Mouse (Mus musculus) forebrain, embryonic 15.5 days (tissue): ENCODE measurements around the gene Patl2. TPM values are rescaled to one million over a fixed set of nuclear protein-coding genes. Genes with fewer than 3 reads are reported as not detected.

Source experiments
- ATAC-seq: fragments of 200-750 bp; cut with Nextera tagmentation; replicated peaks from 2 replicates; pipeline ENCODE4 v1.8.0; 2017; ENCODE audit warnings: mild to moderate bottlenecking, moderate TSS enrichment, moderate library complexity
- H3K27ac ChIP-seq: fragments of 300-500 bp; sonication (generic); replicated peaks from 2 replicates; pipeline ENCODE4 v1.5.1; 2015; ENCODE audit warnings: mild to moderate bottlenecking, inconsistent platforms
- H3K27me3 ChIP-seq: fragments of 300-500 bp; sonication (generic); 2 replicates; pipeline ENCODE4 v1.6.1; 2015; ENCODE audit warnings: inconsistent platforms
- H3K36me3 ChIP-seq: fragments of 300-500 bp; sonication (generic); 2 replicates; pipeline ENCODE4 v1.6.1; 2015; ENCODE audit warnings: mild to moderate bottlenecking, inconsistent platforms
- H3K4me1 ChIP-seq: fragments of 300-500 bp; sonication (generic); 2 replicates; pipeline ENCODE4 v1.6.1; 2015; ENCODE audit warnings: inconsistent platforms
- H3K4me2 ChIP-seq: fragments of 300-500 bp; sonication (generic); replicated peaks from 2 replicates; pipeline ENCODE4 v1.6.1; 2015; ENCODE audit warnings: mild to moderate bottlenecking, inconsistent platforms
- H3K4me3 ChIP-seq: fragments of 300-500 bp; sonication (generic); 2 replicates; pipeline ENCODE4 v1.5.1; 2015; ENCODE audit warnings: mild to moderate bottlenecking, inconsistent platforms
- H3K9ac ChIP-seq: fragments of 300-500 bp; sonication (generic); replicated peaks from 2 replicates; pipeline ENCODE4 v1.6.1; 2015; ENCODE audit warnings: mild to moderate bottlenecking, inconsistent platforms
- H3K9me3 ChIP-seq: fragments of 300-500 bp; sonication (generic); 2 replicates; pipeline ENCODE4 v1.6.1; 2016; ENCODE audit warnings: inconsistent platforms
- whole genome bisulfite sequencing: fragments of 180-500 bp; shearing (Covaris S2); methylation state at CpG from one replicate; pipeline ENCODE4 v1.1.7; 2015; ENCODE audit warnings: mixed read lengths; 5-methylcytosine and 5-hydroxymethylcytosine counted together
- polyA plus RNA-seq: library from polyadenylated mRNA; unstranded; fragments of >200 nt; fragmentation: Nextera tagmentation; extraction: Ambion mirVana; gene quantifications from 2 replicates; pipeline ENCODE4 v1.2.1, GENCODE M21; 2015

Gene Patl2
- polyA plus RNA-seq, 1 experiment from 2014 or later: not detected

- H3K4me1 ChIP-seq: no peaks in the 10 kb centered on the region; the same call in 1 of the 2 replicates
- H3K9me3 ChIP-seq: no peaks in the 10 kb centered on the region
- H3K4me3 ChIP-seq: no peak overlapping the region
- H3K9ac ChIP-seq: no peak overlapping the region
- H3K36me3 ChIP-seq: no peaks in the 10 kb centered on the region
- H3K27ac ChIP-seq: no peak overlapping the region
- H3K27me3 ChIP-seq: no peaks in the 10 kb centered on the region
- H3K4me2 ChIP-seq: no peak overlapping the region
- WGBS: 87% methylated on average over 1 of the region's 1 CpGs
- ATAC-seq: no peak
Observed at GRCm38 (mm10) chr2:122151221-122151620, 34.8 kb downstream of the Patl2 start.

- Histone ChIP-seq H3K4me2 (no peak overlapping the region), H3K36me3 (no peaks in the 10 kb centered on the region), H3K4me3 (no peak overlapping the region), H3K27ac (no peak overlapping the region), H3K9ac (no peak overlapping the region), H3K27me3 (no peaks in the 10 kb centered on the region), H3K9me3 (no peaks in the 10 kb centered on the region), H3K4me1 (no peaks in the 10 kb centered on the region; the same call in 1 of the 2 replicates)
- ATAC-seq: no peak
- WGBS: 89% methylated on average over 3 of the region's 3 CpGs
Observed at GRCm38 (mm10) chr2:122149716-122150115, 36.3 kb downstream of the Patl2 start.

GRCm38 (mm10) chr2:122149316-122149715 is 36.7 kb downstream of the Patl2 start:
- WGBS: 93% methylated on average over 6 of the region's 6 CpGs
- Histone ChIP-seq H3K9me3 (no peaks in the 10 kb centered on the region), H3K36me3 (no peaks in the 10 kb centered on the region), H3K9ac (no peak overlapping the region), H3K27ac (no peak overlapping the region), H3K27me3 (no peaks in the 10 kb centered on the region), H3K4me3 (no peak overlapping the region), H3K4me2 (no peak overlapping the region), H3K4me1 (no peaks in the 10 kb centered on the region; the same call in 1 of the 2 replicates)
- no peak for ATAC-seq

GRCm38 (mm10) chr2:122148242-122148917 is 37.6 kb downstream of the Patl2 start:
- no peaks in the 10 kb centered on the region; the same call in 1 of the 2 replicates for H3K4me1 ChIP-seq
- H3K36me3 ChIP-seq: no peaks in the 10 kb centered on the region
- peak; percentile 1; the same call in 1 of the 2 replicates for ATAC-seq
- H3K4me3 ChIP-seq: peak overlapping the region; percentile 70
- peak overlapping the region; percentile 72; the same call in 1 of the 2 replicates for H3K9ac ChIP-seq
- H3K4me2 ChIP-seq: peak overlapping the region; percentile 88
- 28% methylated on average over 18 of the region's 18 CpGs for WGBS
- H3K27me3 ChIP-seq: no peaks in the 10 kb centered on the region
- no peaks in the 10 kb centered on the region for H3K9me3 ChIP-seq
- H3K27ac ChIP-seq: no peak overlapping the region

GRCm38 (mm10) chr2:122147508-122148241 is 38.3 kb downstream of the Patl2 start, which contains the start of gene B2m:
B2m (plus strand) TSS chr2:122147686.
- under 1% methylated on average over 40 of the region's 40 CpGs for WGBS
- Histone ChIP-seq H3K4me3 (peak within 1 kb of the TSS; percentile 70), H3K27me3 (no peaks in the 10 kb centered on the region), H3K9ac (peak within 1 kb of the TSS; percentile 72), H3K9me3 (no peaks in the 10 kb centered on the region), H3K4me1 (no peaks in the 10 kb centered on the region; the same call in 1 of the 2 replicates), H3K27ac (no peak within 1 kb of the TSS; the same call in 1 of the 2 replicates), H3K36me3 (no peaks in the 10 kb centered on the region), H3K4me2 (peak within 1 kb of the TSS; percentile 88)
- peak; percentile 99 for ATAC-seq

GRCm38 (mm10) chr2:122146687-122147086 is 39.3 kb downstream of the Patl2 start:
- no peak for ATAC-seq
- Histone ChIP-seq H3K4me2 (no peak overlapping the region), H3K4me1 (no peaks in the 10 kb centered on the region; the same call in 1 of the 2 replicates), H3K27me3 (no peaks in the 10 kb centered on the region), H3K36me3 (no peaks in the 10 kb centered on the region), H3K4me3 (no peak overlapping the region), H3K27ac (no peak overlapping the region), H3K9ac (no peak overlapping the region), H3K9me3 (no peaks in the 10 kb centered on the region)
- WGBS: 72% methylated on average over 6 of the region's 6 CpGs

- Histone ChIP-seq H3K4me2 (no peak overlapping the region), H3K4me1 (no peaks in the 10 kb centered on the region; the same call in 1 of the 2 replicates), H3K4me3 (no peak overlapping the region), H3K9me3 (no peaks in the 10 kb centered on the region), H3K27me3 (no peaks in the 10 kb centered on the region), H3K36me3 (no peaks in the 10 kb centered on the region), H3K9ac (no peak overlapping the region), H3K27ac (no peak overlapping the region)
- WGBS: 64% methylated on average over 4 of the region's 4 CpGs
- no peak for ATAC-seq
Observed at GRCm38 (mm10) chr2:122145756-122146155, 40.2 kb downstream of the Patl2 start.

GRCm38 (mm10) chr2:122143111-122143510 is 42.9 kb downstream of the Patl2 start:
- H3K4me3 ChIP-seq: no peak overlapping the region
- H3K4me2 ChIP-seq: no peak overlapping the region
- ATAC-seq: no peak
- H3K27ac ChIP-seq: no peak overlapping the region
- no peaks in the 10 kb centered on the region; the same call in 1 of the 2 replicates for H3K4me1 ChIP-seq
- H3K9me3 ChIP-seq: no peaks in the 10 kb centered on the region
- WGBS: 93% methylated on average over 3 of the region's 3 CpGs
- no peaks in the 10 kb centered on the region for H3K36me3 ChIP-seq
- H3K27me3 ChIP-seq: no peaks in the 10 kb centered on the region
- no peak overlapping the region for H3K9ac ChIP-seq

- ATAC-seq: no peak
Observed at GRCm38 (mm10) chr2:122141332-122141967, 44.5 kb downstream of the Patl2 start.

GRCm38 (mm10) chr2:122140815-122141214 is 45.2 kb downstream of the Patl2 start:
- no peaks in the 10 kb centered on the region for H3K27me3 ChIP-seq
- no peak overlapping the region for H3K9ac ChIP-seq
- no peak overlapping the region for H3K27ac ChIP-seq
- H3K36me3 ChIP-seq: no peaks in the 10 kb centered on the region
- H3K9me3 ChIP-seq: no peaks in the 10 kb centered on the region
- no peaks in the 10 kb centered on the region for H3K4me1 ChIP-seq
- H3K4me2 ChIP-seq: no peak overlapping the region
- WGBS: 87% methylated on average over 2 of the region's 2 CpGs
- H3K4me3 ChIP-seq: no peak overlapping the region
- ATAC-seq: no peak

More at GRCm38 (mm10) chr2:122141332-122141967, 44.5 kb downstream of the Patl2 start:
- Histone ChIP-seq H3K4me3 (no peak overlapping the region), H3K36me3 (no peaks in the 10 kb centered on the region), H3K4me2 (no peak overlapping the region), H3K9me3 (no peaks in the 10 kb centered on the region), H3K27me3 (no peaks in the 10 kb centered on the region), H3K27ac (no peak overlapping the region), H3K4me1 (no peaks in the 10 kb centered on the region), H3K9ac (no peak overlapping the region)
- 76% methylated on average over 5 of the region's 5 CpGs for WGBS

GRCm38 (mm10) chr2:122137839-122138465 is 48.0 kb downstream of the Patl2 start:
- no peak overlapping the region for H3K27ac ChIP-seq
- no peaks in the 10 kb centered on the region for H3K27me3 ChIP-seq
- H3K9ac ChIP-seq: no peak overlapping the region
- WGBS: 65% methylated on average over 5 of the region's 5 CpGs
- no peaks in the 10 kb centered on the region for H3K9me3 ChIP-seq
- no peaks in the 10 kb centered on the region for H3K4me1 ChIP-seq
- no peak overlapping the region for H3K4me3 ChIP-seq
- no peaks in the 10 kb centered on the region for H3K36me3 ChIP-seq
- ATAC-seq: no peak
- H3K4me2 ChIP-seq: no peak overlapping the region
